Mouse (Mus musculus) C2C12 (cell line): Measurements from ENCODE around the gene Fetub. TPM values are rescaled to one million over a fixed set of nuclear protein-coding genes. Genes with fewer than 3 reads are reported as not detected.

Experiments
- H3K27me3 ChIP-seq: one replicate; pipeline ENCODE4 v1.6.1; 2011; ENCODE audit not compliant: control insufficient read depth, insufficient read depth, insufficient read length
- H3K36me3 ChIP-seq: one replicate; pipeline ENCODE4 v1.6.1; 2011; ENCODE audit not compliant: control insufficient read depth, insufficient read depth
- H3K4me3 ChIP-seq: one replicate; pipeline ENCODE4 v1.5.1; 2011; ENCODE audit warnings: mild to moderate bottlenecking, control low read depth; ENCODE audit not compliant: poor library complexity, insufficient read depth, severe bottlenecking
- H3K79me2 ChIP-seq: one replicate; pipeline ENCODE4 v1.6.1; 2011; ENCODE audit not compliant: control insufficient read depth, insufficient read depth
- H3K79me3 ChIP-seq: one replicate; pipeline ENCODE4 v1.6.1; 2011; ENCODE audit warnings: low read depth, control low read depth
- H3ac ChIP-seq: one replicate; pipeline ENCODE3; 2011; ENCODE audit warnings: low read depth; ENCODE audit not compliant: control insufficient read depth, insufficient read length
- CEBPB ChIP-seq: IDR thresholded peaks from one replicate; pipeline ENCODE4 v1.6.1; 2011; ENCODE audit warnings: low read depth, mild to moderate bottlenecking, control low read depth, moderate library complexity
- CTCF ChIP-seq: IDR thresholded peaks from one replicate; pipeline ENCODE4 v1.5.1; 2011; ENCODE audit not compliant: control insufficient read depth, insufficient read depth, insufficient read length
- FOSL1 ChIP-seq: IDR thresholded peaks from one replicate; pipeline ENCODE4 v1.8.0; 2011; ENCODE audit warnings: mild to moderate bottlenecking, low read length; ENCODE audit not compliant: poor library complexity, insufficient read depth, severe bottlenecking
- MAX ChIP-seq: IDR thresholded peaks from one replicate; pipeline ENCODE4 v1.6.1; 2011; ENCODE audit warnings: mild to moderate bottlenecking, control low read depth
- MYOD1 ChIP-seq: IDR thresholded peaks from one replicate; pipeline ENCODE4 v1.6.1; 2011; ENCODE audit warnings: low read depth; ENCODE audit not compliant: control insufficient read depth, insufficient read length
- MYOG ChIP-seq: IDR thresholded peaks from one replicate; pipeline ENCODE4 v1.6.1; 2011; ENCODE audit not compliant: control insufficient read depth, insufficient read length; ENCODE audit errors: extremely low read depth
- USF1 ChIP-seq: IDR thresholded peaks from one replicate; pipeline ENCODE4 v1.6.1; 2011; ENCODE audit warnings: low read depth, mild to moderate bottlenecking, control low read depth, moderate library complexity
- polyA plus RNA-seq: library from polyadenylated mRNA; unstranded; fragments of >200 nt; fragmentation: generic; extraction: Trizol; gene quantifications from one replicate; pipeline ENCODE4 v1.2.1, GENCODE M21; 2012; ENCODE audit warnings: missing spikeins

The Fetub gene
- polyA plus RNA-seq, 1 experiment, result 2.3 TPM

- Histone ChIP-seq H3K36me3 (no peaks in the 10 kb centered on the region), H3K27me3 (no peaks in the 10 kb centered on the region), H3K79me3 (no peaks in the 10 kb centered on the region), H3K4me3 (no peak overlapping the region), H3ac (no peak overlapping the region), H3K79me2 (no peaks in the 10 kb centered on the region)
- TF ChIP-seq MAX, result no peak
- TF ChIP-seq MYOD1, result no peak
- TF ChIP-seq FOSL1, result no peak
Measured at GRCm38 (mm10) chr16:22947371-22947770, 29.2 kb downstream of the Fetub start.

DNA sequence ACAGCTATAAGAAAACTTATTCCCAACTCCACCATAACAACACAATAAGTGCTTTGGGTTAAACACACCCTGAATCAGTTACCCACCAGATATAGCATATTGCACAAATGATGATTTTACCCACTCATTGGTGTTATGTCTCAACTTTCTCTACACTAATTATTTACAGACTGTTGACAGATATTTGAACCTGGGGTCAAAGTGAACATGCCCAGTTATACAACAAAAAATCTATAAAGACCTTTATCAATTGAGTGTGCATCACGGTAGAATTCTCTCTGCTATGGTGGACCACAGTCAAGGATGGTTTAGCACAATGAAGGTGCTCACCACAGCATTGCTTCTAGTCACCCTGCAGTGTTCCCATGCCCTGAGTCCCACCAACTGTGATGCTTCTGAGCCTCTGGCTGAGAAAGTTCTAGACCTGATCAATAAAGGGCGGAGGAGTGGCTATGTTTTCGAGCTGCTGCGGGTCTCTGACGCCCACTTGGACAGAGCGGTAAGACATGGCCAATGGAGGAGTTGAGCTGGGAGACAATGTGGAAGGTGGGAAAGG lies 32.8 kb downstream of the Fetub start, which contains the start of gene Hrg:
Hrg (plus strand) TSS at position 233 of the 556 bp plus-strand sequence.
- H3K79me3 ChIP-seq, result no peaks in the 10 kb centered on the region
- no peaks in the 10 kb centered on the region for H3K79me2 ChIP-seq
- H3K27me3 ChIP-seq, result no peaks in the 10 kb centered on the region
- no peaks in the 10 kb centered on the region for H3K36me3 ChIP-seq
- TF ChIP-seq FOSL1 (no peak), USF1 (no peak), MYOD1 (no peak), CEBPB (no peak), MAX (no peak)
- H3ac ChIP-seq, result no peak within 1 kb of the TSS
- no peak within 1 kb of the TSS for H3K4me3 ChIP-seq

GRCm38 (mm10) chr16:22953069-22953468 lies 34.9 kb downstream of the Fetub start:
- Histone ChIP-seq H3K27me3 (no peaks in the 10 kb centered on the region), H3K36me3 (no peaks in the 10 kb centered on the region), H3ac (no peak overlapping the region), H3K79me3 (no peaks in the 10 kb centered on the region), H3K4me3 (no peak overlapping the region), H3K79me2 (no peaks in the 10 kb centered on the region)
- TF ChIP-seq CTCF, result no peak
- no peak for TF ChIP-seq MYOG
- TF ChIP-seq FOSL1, result no peak
- TF ChIP-seq MAX, result no peak
- TF ChIP-seq CEBPB, result no peak
- no peak for TF ChIP-seq MYOD1
- no peak for TF ChIP-seq USF1

- no peak overlapping the region for H3ac ChIP-seq
- no peak overlapping the region for H3K4me3 ChIP-seq
- H3K79me3 ChIP-seq, result no peaks in the 10 kb centered on the region
- no peaks in the 10 kb centered on the region for H3K36me3 ChIP-seq
- H3K27me3 ChIP-seq, result no peaks in the 10 kb centered on the region
- no peak for TF ChIP-seq FOSL1
- TF ChIP-seq MAX, result no peak
- no peak for TF ChIP-seq CTCF
- TF ChIP-seq MYOG, result no peak
- no peak for TF ChIP-seq USF1
- no peak for TF ChIP-seq MYOD1
- no peak for TF ChIP-seq CEBPB
- no peaks in the 10 kb centered on the region for H3K79me2 ChIP-seq
Measured at GRCm38 (mm10) chr16:22955397-22956084, 37.4 kb downstream of the Fetub start.

DNA sequence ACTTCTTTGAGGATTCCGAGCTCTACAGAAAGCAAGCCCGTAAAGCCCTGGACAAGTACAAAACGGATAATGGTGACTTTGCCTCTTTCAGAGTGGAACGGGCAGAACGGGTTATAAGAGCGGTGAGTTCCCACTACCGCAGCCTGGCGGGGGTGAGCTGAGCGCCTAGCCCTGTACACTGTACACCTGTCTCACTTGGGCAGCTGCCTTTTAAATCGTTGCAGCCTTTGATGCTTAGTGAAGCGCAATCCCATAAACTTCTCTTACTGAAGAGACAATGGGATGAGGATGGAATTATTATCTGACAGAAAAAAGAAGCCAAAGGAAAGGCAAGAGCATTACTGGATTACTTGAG lies 37.9 kb downstream of the Fetub start:
- TF ChIP-seq CTCF, result no peak
- TF ChIP-seq MAX, result no peak
- no peak for TF ChIP-seq CEBPB
- no peak for TF ChIP-seq FOSL1
- no peak for TF ChIP-seq MYOD1
- TF ChIP-seq USF1, result no peak
- no peak for TF ChIP-seq MYOG
- Histone ChIP-seq H3K79me2 (no peaks in the 10 kb centered on the region), H3K79me3 (no peaks in the 10 kb centered on the region), H3ac (no peak overlapping the region), H3K27me3 (no peaks in the 10 kb centered on the region), H3K4me3 (no peak overlapping the region), H3K36me3 (no peaks in the 10 kb centered on the region)

DNA sequence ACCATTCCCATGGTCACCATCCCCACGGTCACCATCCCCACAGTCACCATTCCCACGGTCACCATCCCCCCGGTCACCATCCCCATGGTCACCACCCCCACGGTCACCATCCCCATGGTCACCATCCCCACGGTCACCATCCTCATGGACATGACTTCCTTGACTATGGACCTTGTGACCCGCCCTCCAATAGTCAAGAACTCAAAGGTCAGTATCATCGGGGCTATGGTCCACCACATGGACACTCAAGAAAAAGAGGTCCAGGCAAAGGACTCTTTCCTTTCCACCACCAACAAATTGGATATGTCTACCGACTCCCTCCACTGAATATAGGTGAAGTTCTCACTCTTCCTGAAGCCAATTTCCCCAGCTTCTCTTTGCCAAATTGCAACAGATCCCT lies 42.9 kb downstream of the Fetub start:
- TF ChIP-seq CTCF (no peak), USF1 (no peak), FOSL1 (no peak), MYOD1 (no peak), MAX (no peak), CEBPB (no peak), MYOG (no peak)
- Histone ChIP-seq H3K79me2 (no peaks in the 10 kb centered on the region), H3ac (no peak overlapping the region), H3K36me3 (no peaks in the 10 kb centered on the region), H3K27me3 (no peaks in the 10 kb centered on the region), H3K79me3 (no peaks in the 10 kb centered on the region), H3K4me3 (no peak overlapping the region)
